Mouse (Mus musculus): ENCODE measurements around the gene Ttc37. TPM values are rescaled to one million over a fixed set of nuclear protein-coding genes. Genes with fewer than 3 reads are reported as not detected.

The Ttc37 gene
- polyA plus RNA-seq, 1 experiment from 2014 or later: 7.1 TPM

DNA sequence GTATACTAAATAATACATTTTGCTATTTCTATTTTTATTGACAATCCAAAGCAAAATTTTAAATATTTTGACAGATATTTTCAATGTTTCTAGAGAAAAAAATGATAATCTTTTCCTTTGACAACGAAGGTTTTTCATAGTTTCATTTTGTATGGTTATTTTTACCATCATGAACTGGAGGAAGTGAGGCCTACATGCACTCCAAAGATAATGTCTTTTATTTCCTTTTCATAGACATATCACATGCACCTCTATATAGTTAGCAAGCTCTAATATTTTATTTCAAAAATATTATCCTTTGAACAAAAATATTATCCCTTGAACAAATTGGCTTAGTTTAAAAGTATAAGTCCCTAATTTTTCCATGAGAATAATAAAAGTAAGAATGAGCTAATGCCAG lies 24.2 kb upstream of the Ttc37 start:
- H3K9me3 ChIP-seq: no peaks in the 10 kb centered on the region
- no peak overlapping the region for H3K4me2 ChIP-seq
- no peaks in the 10 kb centered on the region for H3K4me1 ChIP-seq
- no peaks in the 10 kb centered on the region for H3K36me3 ChIP-seq
- no peak for ATAC-seq (ENCODE audit: extremely low read depth, insufficient number of reproducible peaks, low FRiP score, low TSS enrichment)
- no peak overlapping the region for H3K9ac ChIP-seq
- H3K27ac ChIP-seq (replicated peaks): no peak overlapping the region
- WGBS: 68% methylated on average over 1 of the region's 1 CpGs
- H3K4me3 ChIP-seq: no peak overlapping the region
- no peaks in the 10 kb centered on the region for H3K27me3 ChIP-seq (replicated peaks)

DNA sequence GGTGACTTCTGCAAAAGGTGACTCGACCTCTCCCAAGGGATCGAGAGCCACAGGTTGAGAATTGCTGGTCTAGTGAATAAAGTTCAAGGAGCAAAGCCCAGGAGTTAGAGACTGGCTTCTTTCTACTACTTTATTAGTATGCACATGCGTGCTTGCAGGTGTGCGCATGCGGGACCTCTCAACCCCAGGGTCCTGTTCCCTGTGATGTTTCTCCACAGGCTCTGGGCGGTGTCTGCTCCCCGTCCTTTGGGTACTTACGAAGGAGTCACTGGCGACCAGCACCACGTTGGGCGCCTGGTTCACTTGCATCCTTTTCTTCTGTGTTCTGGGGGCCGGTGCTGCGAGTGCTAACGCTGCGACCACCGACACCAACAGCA lies 430 bp upstream of the Ttc37 start:
- H3K27me3 ChIP-seq (replicated peaks): no peaks in the 10 kb centered on the region
- H3K9ac ChIP-seq: peak overlapping the region; percentile 88
- no peaks in the 10 kb centered on the region for H3K9me3 ChIP-seq
- H3K4me1 ChIP-seq: peaks cover 10% of the 10 kb centered on the region
- WGBS: 4% methylated on average over 16 of the region's 16 CpGs
- H3K36me3 ChIP-seq: peaks cover 8% of the 10 kb centered on the region
- H3K4me3 ChIP-seq: peak overlapping the region; percentile 76
- peak overlapping the region; percentile 80 for H3K4me2 ChIP-seq
- peak; percentile 44; the same call in 1 of the 2 replicates for ATAC-seq (ENCODE audit: extremely low read depth, insufficient number of reproducible peaks, low FRiP score, low TSS enrichment)
- H3K27ac ChIP-seq (replicated peaks): peak overlapping the region; percentile 72

GRCm38 (mm10) chr13:76101989-76102388 lies 3.5 kb downstream of the Ttc37 start:
- no peak overlapping the region for H3K4me2 ChIP-seq
- 87% methylated on average over 2 of the region's 2 CpGs for WGBS
- H3K4me1 ChIP-seq: peaks cover 10% of the 10 kb centered on the region
- H3K27ac ChIP-seq (replicated peaks): no peak overlapping the region
- peaks cover 13% of the 10 kb centered on the region for H3K36me3 ChIP-seq
- no peak overlapping the region for H3K9ac ChIP-seq
- no peaks in the 10 kb centered on the region for H3K27me3 ChIP-seq (replicated peaks)
- no peak overlapping the region for H3K4me3 ChIP-seq
- no peak for ATAC-seq (ENCODE audit: extremely low read depth, insufficient number of reproducible peaks, low FRiP score, low TSS enrichment)
- no peaks in the 10 kb centered on the region for H3K9me3 ChIP-seq

DNA sequence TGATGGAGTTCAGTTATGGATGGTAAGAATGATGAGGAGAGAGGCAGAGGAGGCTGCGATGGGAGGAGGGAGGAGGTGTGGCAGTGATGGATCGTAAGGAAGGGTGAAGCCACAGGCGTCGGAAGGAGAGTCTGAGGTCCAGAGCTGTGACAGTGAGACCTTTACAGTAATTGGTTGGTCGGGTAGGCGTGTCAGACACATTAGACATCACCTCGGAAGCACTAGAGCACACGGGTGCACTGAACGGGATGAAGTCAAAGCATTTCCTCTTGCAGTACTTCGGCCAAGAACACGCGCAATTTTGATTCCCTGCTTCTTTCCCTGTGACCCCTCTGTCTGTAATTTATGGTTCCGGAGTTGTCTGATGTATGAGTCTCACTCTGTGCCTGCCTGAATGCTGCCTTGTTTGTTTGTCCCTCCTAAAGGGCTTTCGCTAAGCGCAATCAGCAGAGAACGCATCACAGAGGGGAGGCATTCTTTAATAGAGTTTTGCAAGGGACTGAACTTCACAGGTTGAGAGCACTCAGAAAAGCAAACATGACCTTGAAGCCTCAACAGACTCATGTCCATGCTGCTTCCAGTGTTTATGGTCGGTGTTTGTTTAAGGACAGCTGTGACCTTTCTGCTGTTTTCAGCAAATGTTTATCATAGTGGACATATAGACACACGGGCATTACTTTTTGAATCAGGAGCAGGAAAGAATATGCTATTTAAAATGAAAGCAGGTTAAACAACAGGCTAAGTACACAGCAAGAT lies 10.7 kb downstream of the Ttc37 start:
- no peaks in the 10 kb centered on the region for H3K4me1 ChIP-seq
- H3K36me3 ChIP-seq: peaks cover 52% of the 10 kb centered on the region
- H3K27me3 ChIP-seq (replicated peaks): no peaks in the 10 kb centered on the region
- ATAC-seq (ENCODE audit: extremely low read depth, insufficient number of reproducible peaks, low FRiP score, low TSS enrichment): no peak
- no peak overlapping the region for H3K4me3 ChIP-seq
- WGBS: 86% methylated on average over 18 of the region's 18 CpGs
- H3K27ac ChIP-seq (replicated peaks): no peak overlapping the region
- H3K9ac ChIP-seq: no peak overlapping the region
- no peaks in the 10 kb centered on the region for H3K9me3 ChIP-seq
- no peak overlapping the region for H3K4me2 ChIP-seq

DNA sequence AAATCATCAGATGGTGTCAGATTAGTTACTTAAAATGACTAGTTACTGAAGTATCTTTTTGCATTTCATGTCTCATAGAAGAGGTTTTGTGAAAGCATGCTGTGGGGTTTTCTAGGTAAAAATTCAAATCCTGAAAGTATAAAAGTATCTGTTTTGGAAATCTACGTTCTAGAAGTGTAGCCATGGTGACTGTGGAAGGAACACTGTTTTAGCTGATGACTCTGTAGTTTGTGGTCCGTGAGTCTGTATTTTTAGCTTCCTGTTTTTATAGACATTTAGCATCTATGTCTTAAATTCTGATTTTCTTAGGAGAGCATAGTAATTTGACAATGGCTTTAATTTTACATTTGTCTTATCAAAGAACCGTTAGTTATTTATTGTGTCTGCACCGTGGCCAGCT lies 30.3 kb downstream of the Ttc37 start:
- no peaks in the 10 kb centered on the region for H3K9me3 ChIP-seq
- no peak overlapping the region for H3K9ac ChIP-seq

GRCm38 (mm10) chr13:76132415-76132814 lies 33.9 kb downstream of the Ttc37 start:
- H3K4me2 ChIP-seq: no peak overlapping the region
- no peak overlapping the region for H3K4me3 ChIP-seq
- no peaks in the 10 kb centered on the region for H3K27me3 ChIP-seq (replicated peaks)
- WGBS: 82% methylated on average over 4 of the region's 4 CpGs
- no peak for ATAC-seq (ENCODE audit: extremely low read depth, insufficient number of reproducible peaks, low FRiP score, low TSS enrichment)
- H3K4me1 ChIP-seq: no peaks in the 10 kb centered on the region
- H3K9me3 ChIP-seq: no peaks in the 10 kb centered on the region
- peaks cover 81% of the 10 kb centered on the region for H3K36me3 ChIP-seq
- H3K9ac ChIP-seq: no peak overlapping the region
- no peak overlapping the region for H3K27ac ChIP-seq (replicated peaks)

More for the DNA sequence above, 30.3 kb downstream of the Ttc37 start:
- no peak overlapping the region for H3K4me3 ChIP-seq
- WGBS: 89% methylated on average over 4 of the region's 4 CpGs
- H3K4me2 ChIP-seq: no peak overlapping the region
- H3K27me3 ChIP-seq (replicated peaks): no peaks in the 10 kb centered on the region
- no peaks in the 10 kb centered on the region for H3K4me1 ChIP-seq
- peaks cover 89% of the 10 kb centered on the region for H3K36me3 ChIP-seq
- no peak for ATAC-seq (ENCODE audit: extremely low read depth, insufficient number of reproducible peaks, low FRiP score, low TSS enrichment)
- H3K27ac ChIP-seq (replicated peaks): no peak overlapping the region

- peaks cover 72% of the 10 kb centered on the region for H3K36me3 ChIP-seq
- ATAC-seq (ENCODE audit: extremely low read depth, insufficient number of reproducible peaks, low FRiP score, low TSS enrichment): no peak
- no peaks in the 10 kb centered on the region for H3K9me3 ChIP-seq
- no peaks in the 10 kb centered on the region for H3K4me1 ChIP-seq
- no peak overlapping the region for H3K4me2 ChIP-seq
- 85% methylated on average over 3 of the region's 3 CpGs for WGBS
- H3K4me3 ChIP-seq: no peak overlapping the region
- H3K9ac ChIP-seq: no peak overlapping the region
- no peaks in the 10 kb centered on the region for H3K27me3 ChIP-seq (replicated peaks)
- no peak overlapping the region for H3K27ac ChIP-seq (replicated peaks)
Measured at GRCm38 (mm10) chr13:76138862-76139261, 40.3 kb downstream of the Ttc37 start.

GRCm38 (mm10) chr13:76141117-76141808 lies 42.7 kb downstream of the Ttc37 start:
- Histone ChIP-seq H3K27me3 (replicated peaks) (no peaks in the 10 kb centered on the region), H3K9me3 (no peaks in the 10 kb centered on the region), H3K27ac (replicated peaks) (no peak overlapping the region), H3K4me1 (no peaks in the 10 kb centered on the region), H3K4me2 (no peak overlapping the region), H3K36me3 (peaks cover 61% of the 10 kb centered on the region), H3K4me3 (no peak overlapping the region), H3K9ac (no peak overlapping the region)
- 68% methylated on average over 12 of the region's 12 CpGs for WGBS
- no peak for ATAC-seq (ENCODE audit: extremely low read depth, insufficient number of reproducible peaks, low FRiP score, low TSS enrichment)

GRCm38 (mm10) chr13:76150483-76150882 lies 51.9 kb downstream of the Ttc37 start:
- no peaks in the 10 kb centered on the region for H3K27me3 ChIP-seq (replicated peaks)
- peaks cover 74% of the 10 kb centered on the region for H3K36me3 ChIP-seq
- H3K4me1 ChIP-seq: no peaks in the 10 kb centered on the region
- no peak overlapping the region for H3K9ac ChIP-seq
- 84% methylated on average over 5 of the region's 5 CpGs for WGBS
- no peak overlapping the region for H3K4me3 ChIP-seq
- no peak overlapping the region for H3K4me2 ChIP-seq
- ATAC-seq (ENCODE audit: extremely low read depth, insufficient number of reproducible peaks, low FRiP score, low TSS enrichment): no peak
- H3K9me3 ChIP-seq: no peaks in the 10 kb centered on the region
- no peak overlapping the region for H3K27ac ChIP-seq (replicated peaks)

DNA sequence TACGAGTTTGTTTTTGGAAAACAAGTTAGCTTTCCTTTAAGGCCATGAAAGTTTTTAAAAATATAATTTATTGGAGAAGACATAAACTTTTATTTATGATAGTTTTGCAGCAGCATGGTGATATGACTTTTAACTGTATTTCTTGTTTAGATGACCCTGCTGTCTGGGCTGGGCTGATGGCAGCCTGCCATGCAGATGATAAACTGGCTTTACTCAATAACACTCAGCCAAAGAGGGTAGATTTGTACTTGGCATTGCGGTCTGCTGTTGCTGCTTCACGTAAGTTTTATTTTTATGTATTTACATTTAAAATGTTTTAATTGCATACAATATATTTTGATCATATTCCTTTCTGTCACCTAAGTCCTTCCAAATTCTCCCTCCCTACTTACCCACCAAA lies 58.6 kb downstream of the Ttc37 start:
- Histone ChIP-seq H3K27ac (replicated peaks) (no peak overlapping the region), H3K9me3 (no peaks in the 10 kb centered on the region), H3K27me3 (replicated peaks) (no peaks in the 10 kb centered on the region), H3K4me3 (no peak overlapping the region), H3K4me2 (no peak overlapping the region), H3K4me1 (no peaks in the 10 kb centered on the region), H3K36me3 (peaks cover 77% of the 10 kb centered on the region), H3K9ac (no peak overlapping the region)
- ATAC-seq (ENCODE audit: extremely low read depth, insufficient number of reproducible peaks, low FRiP score, low TSS enrichment): no peak
- 83% methylated on average over 3 of the region's 3 CpGs for WGBS

GRCm38 (mm10) chr13:76157508-76157907 lies 59.0 kb downstream of the Ttc37 start:
- no peak overlapping the region for H3K27ac ChIP-seq (replicated peaks)
- WGBS: 82% methylated on average over 1 of the region's 1 CpGs
- H3K9ac ChIP-seq: no peak overlapping the region
- no peaks in the 10 kb centered on the region for H3K4me1 ChIP-seq
- no peak for ATAC-seq (ENCODE audit: extremely low read depth, insufficient number of reproducible peaks, low FRiP score, low TSS enrichment)
- no peaks in the 10 kb centered on the region for H3K27me3 ChIP-seq (replicated peaks)
- H3K4me2 ChIP-seq: no peak overlapping the region
- peaks cover 80% of the 10 kb centered on the region for H3K36me3 ChIP-seq
- H3K4me3 ChIP-seq: no peak overlapping the region
- H3K9me3 ChIP-seq: no peaks in the 10 kb centered on the region

DNA sequence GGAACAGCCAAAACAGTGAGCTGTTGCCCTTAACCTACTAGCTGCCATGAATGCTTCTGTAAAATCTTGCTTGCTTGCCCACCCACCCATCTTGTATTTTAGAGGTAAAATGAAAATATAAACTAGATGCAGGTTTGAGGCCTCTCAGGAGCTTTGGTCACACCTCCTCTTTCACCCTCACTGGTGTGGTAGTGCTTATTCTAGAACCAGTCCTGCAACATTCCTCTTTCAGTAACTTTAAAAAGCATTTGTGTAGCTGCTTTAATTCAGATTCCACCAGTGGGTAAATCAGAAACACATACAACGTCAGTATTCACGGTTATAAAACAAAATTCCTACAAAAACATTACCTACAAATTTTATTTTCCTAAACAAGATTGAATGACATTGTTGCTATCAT lies 62.1 kb downstream of the Ttc37 start:
- peaks cover 83% of the 10 kb centered on the region for H3K36me3 ChIP-seq
- ATAC-seq (ENCODE audit: extremely low read depth, insufficient number of reproducible peaks, low FRiP score, low TSS enrichment): no peak
- H3K27me3 ChIP-seq (replicated peaks): no peaks in the 10 kb centered on the region
- no peak overlapping the region for H3K27ac ChIP-seq (replicated peaks)
- no peak overlapping the region for H3K9ac ChIP-seq
- no peaks in the 10 kb centered on the region for H3K9me3 ChIP-seq
- no peak overlapping the region for H3K4me2 ChIP-seq
- H3K4me3 ChIP-seq: no peak overlapping the region
- no peaks in the 10 kb centered on the region for H3K4me1 ChIP-seq
- WGBS: 84% methylated on average over 2 of the region's 2 CpGs

Data from heart, embryonic 13.5 days (tissue).